Mouse (Mus musculus) neural tube, embryonic 10.5 days (tissue): ENCODE data around the gene Map1b.

Experiments used
- DNase-seq: peaks from one replicate; pipeline ENCODE4 v3.0.0-alpha.2; 2017; ENCODE audit warnings: low spot score; ENCODE audit errors: extremely low spot score

Map1b gene

DNA sequence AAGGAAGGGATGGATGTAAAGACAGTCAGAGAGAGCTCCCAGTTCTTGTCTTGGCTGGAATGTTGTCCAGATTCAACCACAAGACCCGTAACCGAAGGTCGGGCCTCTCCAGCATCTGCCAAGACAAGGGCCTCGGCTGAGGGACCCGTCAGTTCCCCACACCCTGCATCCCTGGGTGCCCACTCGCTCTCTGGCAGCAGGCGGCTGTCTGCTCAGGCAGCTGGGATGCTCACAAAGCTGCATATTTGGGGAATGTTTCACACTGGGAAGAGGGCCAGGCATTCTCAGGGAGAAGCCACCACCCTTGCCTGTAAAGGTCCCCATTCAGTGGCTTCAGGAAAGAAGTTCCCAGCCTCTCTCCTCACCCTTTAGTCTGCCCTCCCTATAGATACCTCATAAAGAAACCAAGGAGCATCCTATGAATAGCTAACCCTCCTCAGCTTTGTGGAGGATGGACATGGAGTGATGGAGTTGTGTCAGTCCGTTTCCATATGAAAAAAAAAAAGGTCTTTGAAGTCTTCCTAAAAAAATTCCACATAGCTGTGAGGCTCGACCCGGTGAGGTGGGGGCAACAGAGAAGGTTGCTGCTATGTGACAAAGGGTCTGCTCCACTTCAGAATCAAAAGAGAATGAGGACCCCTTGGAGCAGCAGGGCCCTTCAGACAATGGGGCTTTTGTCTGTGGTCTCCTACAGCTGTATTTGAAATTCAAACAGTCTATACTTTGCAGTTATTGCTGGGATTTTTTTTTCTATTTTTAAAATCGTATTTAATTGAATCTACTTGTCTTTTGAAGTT, 68.7 kb downstream of the Map1b start:
- DNase-seq, result peak; percentile 39

DNA sequence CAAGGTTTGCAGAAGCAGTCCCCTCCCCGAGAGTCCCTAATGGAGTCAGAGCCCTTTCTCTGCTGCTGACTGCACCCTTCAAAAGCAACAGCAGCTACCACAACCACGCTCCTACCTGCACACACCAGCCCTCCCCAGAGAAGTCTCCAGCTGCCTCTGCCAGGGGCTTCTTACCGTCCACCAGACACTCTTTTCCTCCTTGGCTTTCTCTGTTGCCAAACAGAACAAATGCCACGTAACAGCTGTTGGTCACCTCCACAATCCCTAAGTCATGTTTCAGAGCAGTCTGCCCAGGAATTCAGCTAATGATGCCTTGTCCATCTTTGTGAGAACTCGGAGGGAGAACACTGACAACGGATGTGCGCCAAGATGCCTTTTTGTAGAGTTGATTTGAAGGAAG, 69.3 kb downstream of the Map1b start:
- no peak for DNase-seq

DNA sequence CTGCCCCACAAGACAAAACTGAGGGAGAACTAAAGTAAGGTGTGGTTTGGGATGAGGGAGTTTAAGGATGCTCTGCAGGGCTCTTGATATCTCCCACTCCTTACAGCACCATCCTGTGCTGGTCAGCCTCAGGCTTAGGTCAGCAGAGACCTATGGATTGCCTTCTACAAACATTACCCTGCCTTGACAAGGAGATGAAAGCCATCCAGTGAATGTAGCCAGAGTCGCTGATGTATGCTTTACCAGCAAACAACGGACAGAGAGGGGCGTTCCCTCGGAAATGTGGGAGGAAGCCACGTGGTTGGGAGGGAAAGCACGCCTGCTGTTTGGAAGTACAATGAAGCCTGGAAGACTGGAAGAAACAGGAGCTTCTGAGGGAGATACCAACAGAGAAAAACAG, 71.5 kb downstream of the Map1b start:
- no peak for DNase-seq

DNA sequence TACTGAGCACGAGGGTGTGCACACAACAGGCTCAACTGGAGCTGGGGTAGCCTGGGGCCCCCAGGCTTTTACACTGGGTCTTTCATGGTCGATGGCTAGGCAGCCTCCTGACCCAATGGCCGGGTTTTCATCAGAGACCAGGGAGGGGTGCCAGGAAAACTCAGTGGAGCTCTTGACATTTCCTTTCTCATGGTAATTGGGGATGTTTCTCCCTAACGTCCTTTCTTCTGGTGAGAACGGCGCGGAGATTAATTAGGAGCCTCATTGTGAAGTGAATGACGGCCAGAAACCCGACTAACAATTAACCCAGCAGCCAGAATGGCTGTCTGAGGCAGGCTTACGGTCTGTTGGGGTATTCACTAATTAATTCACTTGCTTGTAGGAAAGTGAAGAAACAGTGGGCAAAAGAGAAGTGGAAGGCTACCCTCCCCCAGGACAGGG, 71.9 kb downstream of the Map1b start:
- peak; percentile 66 for DNase-seq

DNA sequence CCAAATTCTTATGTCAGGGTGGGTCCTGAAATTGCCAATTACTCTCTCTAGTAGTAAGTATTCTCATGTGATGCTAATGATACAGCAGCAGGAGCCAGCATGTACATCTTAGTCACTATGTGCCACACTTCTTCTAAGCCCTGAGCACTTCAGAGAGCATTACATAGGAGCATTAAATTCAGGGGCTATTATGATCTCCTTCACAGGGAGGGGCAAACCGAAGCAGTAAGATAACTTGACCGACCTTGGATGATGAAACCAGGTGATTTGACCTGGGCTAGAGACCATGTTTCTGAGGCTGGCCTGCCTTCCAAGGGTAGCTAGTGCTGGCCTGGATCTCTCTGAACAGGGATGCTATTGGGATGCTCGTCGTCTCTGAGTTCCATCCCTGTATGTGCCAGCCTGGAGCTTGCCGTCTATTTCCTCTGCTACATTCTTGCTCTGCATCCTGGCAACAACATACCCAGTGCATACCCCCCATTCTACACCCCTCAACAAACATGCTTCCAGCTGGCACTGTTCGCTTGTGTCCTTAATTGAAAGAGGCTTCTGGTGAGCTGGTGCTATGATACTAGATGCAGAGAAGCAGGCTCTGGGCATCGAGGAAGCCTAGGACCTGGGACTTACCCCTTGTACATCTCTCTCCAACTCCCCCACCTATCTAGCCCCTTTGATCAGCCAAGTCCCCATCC, 72.7 kb downstream of the Map1b start:
- DNase-seq, result peak; percentile 29

DNA sequence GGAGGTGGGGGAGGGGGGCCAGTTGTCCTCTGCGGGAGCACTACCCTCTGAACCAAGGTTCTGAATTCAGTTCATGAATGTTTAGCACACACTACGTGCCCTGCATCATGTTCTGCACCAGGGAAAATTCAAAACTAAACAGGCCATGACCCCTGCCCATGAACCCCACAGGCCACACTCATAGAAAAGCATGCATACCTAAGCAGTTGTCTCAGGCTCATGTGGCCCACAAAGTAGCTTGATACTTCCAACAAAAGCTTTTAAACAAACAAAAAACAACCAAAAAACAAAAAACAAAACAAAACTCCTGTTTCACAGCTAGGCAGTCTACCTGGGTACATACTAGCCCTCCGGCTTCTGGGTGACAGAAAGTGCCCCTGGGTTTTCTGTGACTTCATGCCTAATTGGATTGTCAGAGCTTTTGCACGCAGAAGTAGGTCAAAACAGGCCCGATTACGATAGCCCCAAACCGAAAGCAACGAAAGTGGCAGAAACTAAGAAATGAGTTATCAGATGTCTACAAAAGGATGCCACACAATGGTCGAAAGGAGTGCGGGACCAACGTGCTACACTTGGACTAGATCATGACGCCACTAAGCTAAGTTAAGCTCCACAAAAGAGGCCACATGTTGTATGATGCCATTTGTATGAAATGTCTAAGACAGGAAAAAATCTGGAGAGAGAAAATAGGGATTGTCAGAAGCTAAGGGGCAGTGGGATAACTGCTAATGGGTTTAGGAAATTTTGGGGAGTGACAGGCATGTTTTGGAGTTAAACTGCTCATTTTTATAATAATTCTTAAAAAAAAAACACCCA, 73.7 kb downstream of the Map1b start:
- DNase-seq, result no peak

DNA sequence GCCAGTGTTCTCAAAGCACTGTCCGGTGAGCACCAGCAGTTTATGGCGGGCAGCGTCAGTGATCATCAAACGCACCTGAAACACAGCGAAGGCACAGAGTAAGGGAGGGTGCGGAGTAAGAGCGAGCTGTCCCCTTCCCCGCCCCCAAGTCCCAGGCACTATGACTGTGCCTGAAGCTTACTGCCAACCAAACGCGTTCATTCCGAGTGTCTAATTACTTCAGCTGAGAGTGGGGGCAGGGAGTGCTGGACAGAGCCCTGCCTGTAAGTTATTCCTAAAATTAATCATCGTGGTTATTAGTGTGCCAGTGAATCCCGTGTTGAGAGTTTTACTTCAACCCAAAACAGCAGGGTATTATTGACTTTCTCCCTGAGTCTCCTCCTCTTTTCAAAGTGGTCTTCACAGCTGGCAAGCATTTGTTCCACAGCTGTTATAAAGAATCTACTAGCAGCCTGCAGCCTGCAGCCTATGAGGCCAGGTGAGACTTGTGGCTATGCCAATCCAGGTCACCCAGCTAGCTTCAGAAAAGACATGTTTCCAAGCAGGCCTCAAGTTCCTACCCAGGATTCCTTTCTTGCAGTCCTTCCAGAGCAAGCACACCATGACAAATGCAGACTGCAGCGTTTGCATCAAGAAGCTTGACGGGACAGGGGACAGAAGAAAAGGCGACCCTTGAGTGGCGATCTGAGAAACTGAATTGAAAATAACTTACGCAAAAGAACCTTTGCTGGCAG, 74.5 kb downstream of the Map1b start:
- peak; percentile 41 for DNase-seq

DNA sequence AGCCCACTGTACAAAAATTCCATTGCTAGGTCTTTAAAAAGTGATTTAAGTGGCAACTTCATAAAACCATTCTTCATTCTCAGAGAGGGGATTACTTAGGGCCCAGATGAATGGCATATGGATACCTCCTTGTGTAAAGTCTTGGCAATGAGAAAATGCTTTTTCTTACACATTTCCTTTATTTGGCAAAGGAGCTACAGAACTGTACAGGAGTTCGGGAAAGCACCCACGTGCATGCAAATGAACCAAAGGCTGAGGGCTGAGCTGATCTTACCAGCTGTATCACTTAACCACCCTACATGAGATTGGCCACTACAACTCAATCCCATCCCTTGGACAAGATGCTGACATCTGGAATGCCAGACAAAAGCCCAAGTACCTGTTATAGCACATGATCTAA, 76.1 kb downstream of the Map1b start:
- DNase-seq, result no peak

DNA sequence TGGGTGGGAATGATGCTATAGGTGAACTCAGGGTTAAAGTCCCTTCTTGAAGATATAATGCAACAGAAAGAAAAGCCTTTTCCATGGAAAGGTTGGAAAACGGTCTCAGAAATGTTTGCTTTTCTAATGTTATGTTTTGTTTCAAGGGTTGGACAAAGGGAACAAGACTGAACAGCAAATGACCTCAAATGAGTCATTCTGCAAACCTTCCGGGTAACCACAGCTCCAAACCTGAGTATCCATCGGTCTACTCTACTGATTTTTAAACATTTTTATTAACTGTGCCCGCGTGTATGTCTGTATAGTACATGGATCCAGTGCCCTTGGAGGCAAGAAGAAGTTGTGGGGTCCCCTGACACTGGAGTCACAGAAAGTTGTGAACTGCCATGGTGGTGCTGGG, 77.0 kb downstream of the Map1b start:
- no peak for DNase-seq

DNA sequence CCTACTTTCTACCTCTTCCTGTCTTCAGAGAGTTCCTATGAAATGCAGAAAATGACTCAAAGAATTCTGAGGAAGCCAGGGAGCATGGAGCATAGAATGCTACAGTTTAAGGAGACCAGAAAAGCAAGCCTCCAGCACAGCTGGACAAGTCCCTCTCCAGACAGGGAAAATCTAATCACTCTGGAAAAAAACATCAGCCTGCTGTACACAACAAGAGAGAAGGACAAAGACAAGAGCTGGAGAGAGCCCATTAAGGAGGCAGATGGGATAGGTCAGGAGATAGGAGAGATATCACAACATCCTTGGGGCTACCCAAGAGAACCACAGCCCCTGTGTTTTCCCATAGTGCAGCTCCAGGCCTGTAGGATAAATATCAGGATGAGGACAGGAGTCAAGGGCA, 79.3 kb downstream of the Map1b start:
- no peak for DNase-seq

DNA sequence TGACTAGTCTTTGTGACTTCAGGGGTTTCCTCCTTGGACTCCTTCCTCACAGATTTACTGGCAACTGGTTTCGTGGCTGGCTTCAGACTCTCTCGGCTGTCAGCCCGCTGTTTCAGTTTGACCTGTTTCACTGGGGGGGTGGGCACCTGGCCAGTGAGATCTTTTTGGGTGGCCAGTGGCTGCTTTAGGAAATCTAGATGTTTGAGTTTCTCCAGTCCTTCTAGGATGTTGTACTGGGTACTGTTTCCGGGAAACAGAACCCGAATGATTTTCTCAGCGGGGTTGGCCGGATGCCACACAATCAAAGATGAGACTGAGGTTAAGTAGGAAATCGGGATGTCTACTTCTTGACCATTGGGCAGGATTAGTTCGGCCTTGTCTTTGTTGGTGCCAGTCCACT, 81.8 kb downstream of the Map1b start:
- DNase-seq, result no peak

DNA sequence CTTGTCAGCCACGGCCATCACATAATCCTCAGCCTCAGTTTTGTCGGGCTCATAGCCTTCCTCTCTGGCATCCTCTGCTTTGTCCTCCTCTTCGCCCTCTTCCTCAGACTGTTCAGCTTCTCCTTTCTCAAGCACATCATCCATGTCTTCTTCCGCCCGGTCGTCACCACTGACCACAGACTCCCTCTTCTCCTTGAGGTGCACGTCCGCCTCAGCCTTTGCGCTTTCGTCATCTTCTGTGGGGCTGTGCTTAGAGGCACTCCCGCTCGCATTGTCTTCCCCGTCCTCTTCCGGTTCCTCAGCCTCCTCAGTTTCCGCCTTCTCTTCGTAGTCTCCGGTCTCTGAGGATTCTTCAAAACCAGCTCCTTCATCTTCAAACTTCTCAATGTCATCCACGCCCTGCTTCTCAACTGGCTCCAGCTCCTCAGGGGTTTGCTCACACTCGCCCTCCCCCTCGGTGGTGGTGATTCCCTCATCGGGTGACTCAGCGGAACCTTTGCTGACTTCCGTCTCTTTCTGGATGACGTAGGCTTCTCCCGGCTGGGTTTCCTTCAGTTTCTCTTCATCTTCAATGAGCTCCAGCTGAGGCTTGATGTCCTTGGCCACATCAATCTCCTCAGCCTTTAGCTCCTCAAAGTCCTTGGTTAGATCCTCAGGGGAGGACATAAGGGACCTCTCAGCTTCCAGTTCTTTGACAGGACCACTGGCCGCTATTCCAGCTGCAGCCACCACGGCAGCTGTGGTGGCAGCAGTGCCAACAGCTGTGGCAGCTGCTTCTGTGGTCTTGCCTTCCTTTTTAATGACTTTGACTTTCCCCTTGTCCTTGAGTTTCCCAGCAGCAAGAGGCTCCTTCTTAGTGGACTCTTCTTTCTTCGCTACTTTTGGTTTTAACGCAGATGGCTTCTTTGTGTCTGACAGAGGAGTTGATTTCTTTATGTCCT, 83.0 kb downstream of the Map1b start:
- DNase-seq, result no peak

DNA sequence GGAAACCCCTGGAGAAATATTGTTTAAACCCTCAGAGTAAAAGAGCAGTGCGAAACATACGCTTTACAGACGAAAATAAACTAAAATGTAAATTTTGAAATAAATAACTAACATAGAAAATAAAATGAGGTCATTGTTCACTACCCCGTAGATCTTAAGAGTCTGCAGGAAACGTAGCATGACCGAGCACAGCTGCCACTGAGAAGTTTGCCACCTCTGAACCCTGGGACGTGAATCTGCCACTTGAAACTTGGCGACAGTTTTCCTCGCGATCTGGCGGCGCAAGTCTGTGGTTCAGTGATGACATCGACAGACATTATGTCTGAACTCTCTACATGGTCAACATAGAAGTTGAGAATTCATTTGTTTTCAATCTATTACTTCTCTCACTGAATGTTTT, 92.8 kb downstream of the Map1b start:
- DNase-seq, result no peak

DNA sequence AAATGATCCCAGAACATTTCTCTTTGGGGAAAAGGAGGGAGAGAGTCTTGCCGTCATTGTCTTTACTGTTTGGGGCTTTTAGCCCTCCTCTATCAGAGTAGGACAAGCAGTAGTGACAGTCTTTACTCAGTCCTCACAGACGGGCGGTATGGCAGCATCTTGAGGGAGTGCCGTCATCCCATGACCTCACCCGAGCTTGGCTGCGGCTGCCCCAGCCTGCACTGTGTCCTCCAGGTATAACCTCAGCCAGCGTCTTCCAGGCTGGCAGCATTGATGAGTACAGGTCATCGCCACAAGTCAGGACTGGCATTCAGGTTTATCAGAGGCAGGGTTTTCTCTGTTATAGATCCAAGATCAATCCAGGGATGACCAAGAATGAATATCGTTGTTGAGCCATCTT, 99.7 kb downstream of the Map1b start:
- no peak for DNase-seq

DNA sequence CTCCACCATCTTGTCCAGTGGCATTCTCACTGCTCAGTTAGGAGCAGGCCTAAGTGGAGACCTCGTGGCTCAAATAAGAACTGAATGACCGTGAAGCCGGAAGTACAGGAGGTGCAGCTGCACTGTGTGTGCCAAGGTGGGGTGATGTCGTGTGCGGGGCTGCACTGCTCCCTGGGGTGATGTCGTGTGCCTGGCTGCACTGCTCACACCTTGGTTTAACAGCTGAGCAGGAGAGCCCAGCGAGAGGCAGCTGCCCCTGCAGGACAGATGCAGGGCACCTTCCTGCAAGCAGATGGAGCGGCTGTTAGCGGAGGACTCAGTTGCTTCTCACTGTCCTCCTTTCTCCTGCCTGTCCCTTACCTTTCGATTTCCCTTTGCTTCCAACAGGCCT, 102.0 kb downstream of the Map1b start:
- peak; percentile 50 for DNase-seq

DNA sequence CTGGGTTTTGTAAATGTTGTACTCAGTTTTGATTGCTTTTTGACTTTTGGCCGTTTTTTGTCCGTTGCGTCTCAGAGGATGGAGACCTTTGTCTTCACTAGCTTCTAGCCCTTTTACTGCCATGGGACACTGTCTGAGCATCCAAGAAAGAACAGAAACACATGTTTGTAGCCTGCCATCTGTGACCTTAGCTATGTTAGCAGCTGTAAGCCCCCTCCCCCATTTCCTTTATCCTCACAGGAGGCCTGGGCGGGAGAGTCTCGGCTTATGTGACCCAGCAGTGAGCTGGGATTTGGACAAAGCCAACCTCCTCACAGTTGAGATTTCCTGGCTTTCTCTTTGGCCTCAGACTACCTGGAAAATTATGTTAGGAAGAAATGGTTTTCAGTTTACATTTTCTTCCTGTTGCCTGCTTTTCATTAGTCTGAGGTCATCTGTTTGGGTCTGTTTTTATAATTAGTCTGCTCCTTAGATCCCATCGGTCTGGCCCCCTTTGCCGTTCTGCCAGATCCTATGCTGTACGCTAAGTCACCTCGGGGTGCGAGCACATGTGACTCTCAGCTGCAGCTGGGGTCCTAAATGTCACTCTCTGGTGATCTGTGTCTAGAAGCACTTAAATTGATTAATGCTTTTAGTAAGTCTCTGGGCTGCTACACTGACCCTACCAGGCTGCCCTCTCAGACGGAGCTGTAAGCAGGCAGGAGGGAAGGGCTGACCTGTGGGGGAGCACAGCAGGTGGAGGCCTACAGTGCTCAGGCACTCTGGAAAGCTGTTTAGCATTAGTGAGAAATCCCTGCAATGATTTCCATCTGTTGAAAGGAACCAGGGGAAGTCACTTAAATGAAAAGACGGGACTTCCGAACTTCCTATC, 102.6 kb downstream of the Map1b start:
- peak; percentile 69 for DNase-seq

DNA sequence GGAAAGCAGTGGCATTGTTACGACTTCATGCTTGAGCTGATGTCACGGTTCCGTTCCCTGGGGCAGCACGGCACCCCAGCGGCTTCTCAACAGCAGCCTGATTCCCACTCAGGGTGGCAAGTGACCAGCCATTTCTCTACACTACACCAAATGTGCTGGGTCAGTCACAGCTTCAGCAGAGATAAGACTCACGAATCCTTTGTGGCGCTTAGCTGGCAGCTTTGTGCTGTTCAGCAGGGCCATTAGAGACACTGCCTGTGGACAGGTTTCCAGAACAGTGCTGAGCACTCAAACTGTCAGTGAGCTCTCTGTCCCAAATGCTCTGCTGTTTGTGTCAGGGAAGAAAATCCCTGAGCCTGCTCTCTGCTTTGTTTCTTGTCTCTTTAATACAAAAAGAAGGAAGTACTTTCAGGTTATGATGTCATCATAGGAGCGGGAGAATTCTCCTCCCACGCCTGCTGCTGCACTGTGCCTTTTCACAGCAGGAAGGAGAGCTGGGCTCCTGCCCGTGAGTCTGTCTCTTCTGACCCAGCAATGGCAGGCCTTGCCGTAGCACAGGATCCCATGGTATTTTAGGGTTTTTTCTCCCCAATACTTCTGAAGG, 103.8 kb downstream of the Map1b start:
- no peak for DNase-seq

DNA sequence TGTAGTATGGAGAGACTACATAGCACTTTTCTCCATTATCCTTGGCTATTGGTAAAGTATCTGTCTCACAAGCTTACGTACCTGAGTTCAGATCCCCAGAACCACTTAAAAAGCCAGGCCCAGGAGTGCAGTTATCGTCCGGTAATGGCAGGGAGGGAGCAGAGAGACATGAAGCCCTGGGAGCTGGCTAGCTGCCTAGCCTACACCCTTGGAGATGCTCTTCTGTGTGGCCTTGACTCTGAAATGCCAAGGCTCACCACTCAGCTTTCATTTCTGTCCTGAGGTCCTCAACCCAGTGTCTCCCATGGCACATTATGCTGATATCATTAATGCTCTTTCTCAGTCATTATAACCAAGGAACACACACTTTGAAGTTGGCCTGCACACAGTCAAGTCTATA, 104.6 kb downstream of the Map1b start:
- no peak for DNase-seq
